Mouse (Mus musculus): ENCODE results near the gene Lrrc74b. TPM values are rescaled to one million over a fixed set of nuclear protein-coding genes. Genes with fewer than 3 reads are reported as not detected.
A peak's percentile ranks its signal among the peaks of the same experiment; 100 is the strongest.

Gene Lrrc74b
- polyA plus RNA-seq, 1 experiment from 2014 or later, result 0.20 TPM

DNA sequence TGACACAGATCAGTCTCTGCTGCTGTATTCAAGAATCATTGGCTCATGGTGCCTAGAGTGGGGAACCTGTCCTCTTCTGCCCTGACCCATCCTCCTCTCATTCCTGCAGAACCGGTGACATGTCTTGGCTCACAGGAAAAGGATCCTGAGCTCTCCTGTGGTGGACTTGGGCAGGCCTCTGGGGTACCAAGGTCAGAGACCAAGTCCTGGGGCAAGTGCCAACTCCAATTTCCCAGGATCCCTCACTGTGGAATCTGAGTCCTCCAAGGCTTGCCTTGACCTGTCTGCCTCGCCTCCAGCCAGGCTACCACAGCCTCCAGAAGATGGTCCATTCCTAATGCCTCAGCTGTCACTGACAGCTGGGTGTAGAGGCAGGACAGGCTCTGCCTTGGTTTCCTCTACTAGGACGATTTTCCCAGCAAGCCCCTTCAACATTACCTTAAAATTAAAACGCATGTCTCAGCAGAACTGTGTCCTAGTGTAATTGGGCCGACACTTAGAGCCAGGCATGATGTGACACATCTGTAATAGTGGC lies 54.0 kb downstream of the Lrrc74b start:
- H3K27me3 ChIP-seq (ENCODE audit: control insufficient read depth, insufficient read depth, low read length), result no peaks in the 10 kb centered on the region
- H3K36me3 ChIP-seq (ENCODE audit: control insufficient read depth, insufficient read depth, low read length), result no peaks in the 10 kb centered on the region; the same call in 1 of the 2 replicates
- 85% methylated on average over 5 of the region's 5 CpGs for WGBS
- H3K4me3 ChIP-seq (ENCODE audit: low read depth, low read length), result no peak overlapping the region
- 0 out of 2 replicates have a peak, but pooled peaks cover 5% of the 10 kb centered on the region for H3K4me1 ChIP-seq (ENCODE audit: control insufficient read depth, insufficient read depth, low read length)
- H3K9me3 ChIP-seq (ENCODE audit: control insufficient read depth, low read length), result no peaks in the 10 kb centered on the region
- no peak for DNase-seq (ENCODE audit: low spot score)
- no peak overlapping the region for H3K9ac ChIP-seq (ENCODE audit: low read length)
- ATAC-seq (ENCODE audit: insufficient number of reproducible peaks, low FRiP score, low TSS enrichment, low read depth), result no peak
- H3K4me2 ChIP-seq (ENCODE audit: low read depth, severe bottlenecking), result no peak overlapping the region
- H3K27ac ChIP-seq (replicated peaks; ENCODE audit: low read depth, low read length), result no peak overlapping the region

DNA sequence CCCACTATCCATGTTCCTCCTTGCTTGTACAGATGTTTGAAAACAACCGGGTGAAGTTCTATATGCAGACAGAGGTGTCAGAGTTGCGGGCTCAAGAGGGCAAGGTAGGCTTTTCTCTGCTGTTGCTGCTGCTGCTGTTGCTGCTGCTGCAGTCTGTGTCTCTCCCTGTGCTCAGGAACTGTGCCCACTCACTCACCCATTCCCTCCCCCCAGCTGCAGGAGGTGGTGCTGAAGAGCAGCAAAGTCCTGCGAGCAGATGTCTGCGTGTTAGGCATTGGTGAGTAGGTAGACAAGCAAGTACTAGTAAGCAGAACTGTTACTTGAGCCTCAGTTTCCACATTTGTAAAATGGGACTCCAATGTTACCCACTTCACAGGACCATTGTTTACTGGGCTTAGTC lies 58.4 kb downstream of the Lrrc74b start:
- Histone ChIP-seq H3K9me3 (ENCODE audit: control insufficient read depth, low read length) (no peaks in the 10 kb centered on the region), H3K4me1 (ENCODE audit: control insufficient read depth, insufficient read depth, low read length) (no peaks in the 10 kb centered on the region), H3K27ac (replicated peaks; ENCODE audit: low read depth, low read length) (no peak overlapping the region), H3K27me3 (ENCODE audit: control insufficient read depth, insufficient read depth, low read length) (no peaks in the 10 kb centered on the region), H3K4me3 (ENCODE audit: low read depth, low read length) (no peak overlapping the region), H3K4me2 (ENCODE audit: low read depth, severe bottlenecking) (no peak overlapping the region), H3K36me3 (ENCODE audit: control insufficient read depth, insufficient read depth, low read length) (no peaks in the 10 kb centered on the region), H3K9ac (ENCODE audit: low read length) (no peak overlapping the region)
- DNase-seq (ENCODE audit: low spot score), result no peak
- 78% methylated on average over 4 of the region's 4 CpGs for WGBS
- ATAC-seq (ENCODE audit: insufficient number of reproducible peaks, low FRiP score, low TSS enrichment, low read depth), result no peak

DNA sequence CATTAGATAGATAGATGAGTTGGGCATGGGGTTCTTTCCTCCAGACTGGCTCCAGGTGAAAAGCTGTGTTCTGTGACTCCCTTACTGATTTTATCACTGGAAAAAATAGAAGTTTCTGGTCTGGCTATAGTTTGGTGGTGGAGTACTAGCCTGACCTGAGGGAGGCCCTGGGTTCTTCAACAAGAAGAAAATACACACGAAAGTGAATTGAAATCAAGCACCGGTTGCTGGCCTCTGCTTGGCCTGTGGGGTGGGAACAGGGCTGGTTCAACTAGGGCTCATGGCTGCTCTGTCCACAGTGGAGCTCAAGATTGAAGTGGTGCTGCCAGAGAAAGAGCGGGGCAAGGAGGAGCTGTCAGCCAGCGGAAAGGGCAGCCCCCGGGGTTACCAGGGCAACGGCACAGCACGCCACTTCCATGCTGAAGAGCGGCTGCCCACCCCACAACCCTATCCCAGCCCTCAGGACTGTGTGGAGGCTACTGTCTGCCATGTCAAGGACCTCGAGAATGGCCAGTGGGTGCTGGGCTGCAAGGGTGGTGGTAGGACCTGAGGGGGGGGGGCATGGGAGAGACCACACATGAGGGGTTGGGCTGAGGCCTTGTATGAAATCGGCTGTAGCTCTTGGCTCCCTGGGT lies 61.7 kb downstream of the Lrrc74b start:
- no peak overlapping the region for H3K9ac ChIP-seq (ENCODE audit: low read length)
- no peak overlapping the region for H3K4me3 ChIP-seq (ENCODE audit: low read depth, low read length)
- no peak; the same call in 1 of the 2 replicates for ATAC-seq (ENCODE audit: insufficient number of reproducible peaks, low FRiP score, low TSS enrichment, low read depth)

DNA sequence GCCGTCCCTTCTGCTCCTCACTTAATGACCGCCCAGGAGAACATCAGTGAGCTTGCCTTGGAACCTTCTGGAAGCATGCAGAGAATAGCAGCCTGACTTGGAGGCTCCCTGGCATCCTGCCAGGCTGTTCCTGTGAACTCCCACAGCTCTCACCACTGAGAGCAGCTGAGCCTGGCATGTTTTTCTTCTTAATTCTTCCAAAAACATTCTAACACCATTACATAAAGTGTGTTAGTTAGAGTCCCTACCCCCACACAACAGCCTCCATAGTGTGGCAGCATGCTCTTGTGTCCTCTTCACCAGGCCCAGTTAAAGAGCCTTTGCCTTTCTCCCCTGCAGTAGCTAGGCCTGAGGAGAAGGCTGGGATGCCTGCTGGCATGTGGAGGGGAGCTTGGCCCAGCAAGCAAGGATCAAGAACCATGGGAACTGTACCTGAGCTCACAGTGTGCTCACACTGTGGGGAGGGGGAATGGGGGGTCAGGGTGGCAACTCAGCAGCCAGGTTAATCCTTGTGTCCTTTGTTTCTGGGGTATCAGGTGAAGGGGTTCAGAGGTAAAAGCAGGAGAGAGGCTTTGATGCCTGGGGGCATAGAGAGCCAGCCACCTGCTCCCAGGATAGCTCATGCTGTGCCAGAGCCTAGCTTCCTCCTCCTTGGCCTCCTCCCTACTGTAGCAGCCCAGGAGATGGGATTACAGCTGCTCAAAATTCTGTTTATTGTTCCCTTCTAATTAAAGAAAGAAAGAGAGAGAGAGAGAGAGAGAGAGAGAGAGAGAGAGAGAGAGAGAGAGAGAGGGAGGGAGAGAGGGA lies 64.3 kb downstream of the Lrrc74b start:
- no peaks in the 10 kb centered on the region for H3K27me3 ChIP-seq (ENCODE audit: control insufficient read depth, insufficient read depth, low read length)
- no peak overlapping the region for H3K4me3 ChIP-seq (ENCODE audit: low read depth, low read length)
- 67% methylated on average over 2 of the region's 2 CpGs for WGBS
- H3K9ac ChIP-seq (ENCODE audit: low read length), result no peak overlapping the region
- DNase-seq (ENCODE audit: low spot score), result no peak
- no peak overlapping the region for H3K4me2 ChIP-seq (ENCODE audit: low read depth, severe bottlenecking)
- H3K9me3 ChIP-seq (ENCODE audit: control insufficient read depth, low read length), result no peaks in the 10 kb centered on the region
- H3K4me1 ChIP-seq (ENCODE audit: control insufficient read depth, insufficient read depth, low read length), result no peaks in the 10 kb centered on the region
- no peak for ATAC-seq (ENCODE audit: insufficient number of reproducible peaks, low FRiP score, low TSS enrichment, low read depth)
- H3K36me3 ChIP-seq (ENCODE audit: control insufficient read depth, insufficient read depth, low read length), result no peaks in the 10 kb centered on the region
- H3K27ac ChIP-seq (replicated peaks; ENCODE audit: low read depth, low read length), result no peak overlapping the region

More for the DNA sequence above, 61.7 kb downstream of the Lrrc74b start:
- WGBS, result 29% methylated on average over 10 of the region's 10 CpGs
- Histone ChIP-seq H3K36me3 (ENCODE audit: control insufficient read depth, insufficient read depth, low read length) (no peaks in the 10 kb centered on the region), H3K27ac (replicated peaks; ENCODE audit: low read depth, low read length) (no peak overlapping the region), H3K27me3 (ENCODE audit: control insufficient read depth, insufficient read depth, low read length) (no peaks in the 10 kb centered on the region), H3K4me2 (ENCODE audit: low read depth, severe bottlenecking) (peak overlapping the region; percentile 12; the same call in 1 of the 2 replicates), H3K9me3 (ENCODE audit: control insufficient read depth, low read length) (no peaks in the 10 kb centered on the region), H3K4me1 (ENCODE audit: control insufficient read depth, insufficient read depth, low read length) (no peaks in the 10 kb centered on the region)
- DNase-seq (ENCODE audit: low spot score), result peak; percentile 41

Other genes starting within 250 kb of the Lrrc74b start
- gene Serpind1, start 229.9 kb downstream of the Lrrc74b start, polyA plus RNA-seq (2014; fragmentation: Nextera tagmentation; extraction: Ambion mirVana), result 0.12 and 0.35 TPM in 2 replicates
- gene Snap29, start 155.3 kb downstream of the Lrrc74b start, polyA plus RNA-seq (2014; fragmentation: Nextera tagmentation; extraction: Ambion mirVana), result 5.9 and 7.0 TPM in 2 replicates
- 33.2 and 33.6 TPM in 2 replicates for gene Pi4ka, start 154.9 kb downstream of the Lrrc74b start, polyA plus RNA-seq (2014; fragmentation: Nextera tagmentation; extraction: Ambion mirVana)
- 90.4 and 95.2 TPM in 2 replicates for gene Crkl, start 109.3 kb downstream of the Lrrc74b start, polyA plus RNA-seq (2014; fragmentation: Nextera tagmentation; extraction: Ambion mirVana)
- 0.26 and 0.63 TPM in 2 replicates for gene Aifm3, start 71.6 kb downstream of the Lrrc74b start, polyA plus RNA-seq (2014; fragmentation: Nextera tagmentation; extraction: Ambion mirVana)
- 76.1 and 92.9 TPM in 2 replicates for gene Lztr1, start 52.6 kb downstream of the Lrrc74b start, polyA plus RNA-seq (2014; fragmentation: Nextera tagmentation; extraction: Ambion mirVana)
- 49.1 and 58.7 TPM in 2 replicates for gene Thap7, start 30.1 kb downstream of the Lrrc74b start, polyA plus RNA-seq (2014; fragmentation: Nextera tagmentation; extraction: Ambion mirVana)
- 0.27 and 0.47 TPM in 2 replicates for gene P2rx6, start 638 bp upstream of the Lrrc74b start, polyA plus RNA-seq (2014; fragmentation: Nextera tagmentation; extraction: Ambion mirVana)
- gene Slc7a4, start 22.0 kb upstream of the Lrrc74b start, polyA plus RNA-seq (2014; fragmentation: Nextera tagmentation; extraction: Ambion mirVana), result 1.1 and 1.8 TPM in 2 replicates
- gene Smpd4, start 58.1 kb upstream of the Lrrc74b start, polyA plus RNA-seq (2014; fragmentation: Nextera tagmentation; extraction: Ambion mirVana), result 67.9 and 71.1 TPM in 2 replicates
- gene Ccdc74a, start 85.2 kb upstream of the Lrrc74b start, polyA plus RNA-seq (2014; fragmentation: Nextera tagmentation; extraction: Ambion mirVana), result 5.7 TPM in 2 replicates
- gene Med15, start 171.6 kb upstream of the Lrrc74b start, polyA plus RNA-seq (2014; fragmentation: Nextera tagmentation; extraction: Ambion mirVana), result 42.2 and 45.5 TPM in 2 replicates
- gene Klhl22, start 198.4 kb upstream of the Lrrc74b start, polyA plus RNA-seq (2014; fragmentation: Nextera tagmentation; extraction: Ambion mirVana), result 68.2 and 68.7 TPM in 2 replicates
- 23.4 and 26.4 TPM in 2 replicates for gene Scarf2, start 236.0 kb upstream of the Lrrc74b start, polyA plus RNA-seq (2014; fragmentation: Nextera tagmentation; extraction: Ambion mirVana)

Measured in limb, embryonic 11.5 days (tissue).